Mouse (Mus musculus) forebrain, embryonic 14.5 days (tissue): ENCODE results near the gene Fam43a. TPM values are rescaled to one million over a fixed set of nuclear protein-coding genes. Genes with fewer than 3 reads are reported as not detected.

Experiments used
- polyA plus RNA-seq: library from polyadenylated mRNA; unstranded; fragments of >200 nt; fragmentation: Nextera tagmentation; extraction: Ambion mirVana; gene quantifications from 2 replicates; pipeline ENCODE4 v1.2.1, GENCODE M21; 2014

The Fam43a gene
- polyA plus RNA-seq, 1 experiment from 2014 or later, result 6.1 TPM

Other genes with a start within 250 kb of the Fam43a start
- gene Atp13a3, start 193.7 kb upstream of the Fam43a start, polyA plus RNA-seq, result 7.3 and 7.4 TPM in 2 replicates
- gene Tmem44, start 48.9 kb upstream of the Fam43a start, polyA plus RNA-seq, result 57.5 and 62.4 TPM in 2 replicates
- 59.1 and 62.3 TPM in 2 replicates for gene Lsg1, start 12.1 kb upstream of the Fam43a start, polyA plus RNA-seq